Mouse (Mus musculus) kidney, adult 2 months (tissue): ENCODE data around the gene Mettl11b.

Experiments used
- CTCF ChIP-seq: fragments of 200-500 bp; conservative IDR thresholded peaks from 2 replicates; pipeline ENCODE4 v1.5.1; 2011; ENCODE audit warnings: low read depth, mild to moderate bottlenecking, control low read depth, low read length, moderate library complexity, mixed read lengths; ENCODE audit not compliant: insufficient read depth, insufficient read length
- POLR2A ChIP-seq: fragments of 200-500 bp; IDR thresholded peaks from one replicate; pipeline ENCODE4 v1.6.1; 2011; ENCODE audit warnings: low read depth, low read length, control low read depth

- TF ChIP-seq POLR2A = no peak
- TF ChIP-seq CTCF = no peak
These were observed 68.0 kb downstream of the Mettl11b start for GRCm38 (mm10) chr1:163657056-163657455.
